Mouse (Mus musculus): Measurements from ENCODE around the gene Lgals1. TPM values are rescaled to one million over a fixed set of nuclear protein-coding genes. Genes with fewer than 3 reads are reported as not detected.
A peak's percentile ranks its signal among the peaks of the same experiment; 100 is the strongest.

Lgals1 gene
- polyA plus RNA-seq, 1 experiment from 2014 or later = 51.7 TPM

DNA sequence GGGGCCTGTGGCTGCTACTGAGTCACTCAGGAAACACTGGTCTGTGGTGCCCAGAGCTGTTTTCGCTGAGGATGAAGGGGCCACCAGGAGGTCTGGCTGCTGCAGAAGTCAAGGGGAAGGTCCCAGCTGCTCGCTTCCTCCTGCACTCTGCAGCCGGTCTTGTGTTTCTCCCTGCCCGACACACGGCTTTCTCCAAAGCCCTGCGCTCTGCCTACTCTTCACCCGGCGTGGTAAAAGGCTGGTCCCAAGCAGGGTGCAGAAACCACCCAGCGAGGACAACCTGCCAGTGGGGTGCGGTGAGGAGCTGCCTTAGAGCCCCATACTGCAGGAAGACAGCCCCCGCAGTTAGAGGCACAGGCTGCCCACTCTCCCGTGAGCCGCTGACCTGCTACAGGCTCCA is 31.8 kb upstream of the Lgals1 start:
- Histone ChIP-seq H3K4me3 (ENCODE audit: low read depth, low read length) (no peak overlapping the region), H3K9me3 (replicated peaks; ENCODE audit: control insufficient read depth, low read length, poor library complexity, severe bottlenecking) (no peaks in the 10 kb centered on the region), H3K4me1 (ENCODE audit: control insufficient read depth, insufficient read depth, low read length) (peaks cover 5% of the 10 kb centered on the region), H3K27ac (ENCODE audit: low read length) (no peak overlapping the region), H3K9ac (ENCODE audit: low read depth, low read length) (no peak overlapping the region), H3K4me2 (ENCODE audit: low read length) (no peak overlapping the region), H3K36me3 (ENCODE audit: control insufficient read depth, insufficient read depth, low read length) (peaks cover 16% of the 10 kb centered on the region), H3K27me3 (ENCODE audit: control insufficient read depth, insufficient read depth, low read depth, low read length) (peaks cover 8% of the 10 kb centered on the region)
- no peak for ATAC-seq
- 74% methylated on average over 13 of the region's 13 CpGs for WGBS

DNA sequence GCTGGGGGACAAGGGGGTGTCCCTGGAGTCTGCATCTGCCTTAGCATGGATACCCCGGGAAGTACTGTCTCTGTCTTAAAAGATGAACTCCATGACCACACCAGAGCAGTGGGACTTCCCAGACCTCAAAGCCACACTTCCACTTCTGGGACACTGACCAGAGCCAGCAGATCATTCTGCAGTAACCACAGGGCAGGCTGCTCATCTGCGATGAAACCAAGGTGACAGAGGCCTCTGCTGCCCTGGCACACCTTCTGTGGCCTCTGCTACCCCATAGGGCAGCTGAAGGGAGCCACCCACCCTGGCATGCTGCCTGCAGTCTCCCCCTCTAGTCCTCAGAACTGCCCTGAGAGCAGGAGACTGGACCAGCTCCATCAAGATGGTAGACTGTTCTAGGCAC is 30.8 kb upstream of the Lgals1 start:
- Histone ChIP-seq H3K36me3 (ENCODE audit: control insufficient read depth, insufficient read depth, low read length) (peaks cover 15% of the 10 kb centered on the region), H3K9ac (ENCODE audit: low read depth, low read length) (no peak overlapping the region), H3K4me3 (ENCODE audit: low read depth, low read length) (no peak overlapping the region), H3K4me1 (ENCODE audit: control insufficient read depth, insufficient read depth, low read length) (peaks cover 10% of the 10 kb centered on the region), H3K27me3 (ENCODE audit: control insufficient read depth, insufficient read depth, low read depth, low read length) (peaks cover 10% of the 10 kb centered on the region), H3K4me2 (ENCODE audit: low read length) (no peak overlapping the region), H3K27ac (ENCODE audit: low read length) (no peak overlapping the region), H3K9me3 (replicated peaks; ENCODE audit: control insufficient read depth, low read length, poor library complexity, severe bottlenecking) (no peaks in the 10 kb centered on the region)
- no peak for ATAC-seq
- 95% methylated on average over 2 of the region's 2 CpGs for WGBS

DNA sequence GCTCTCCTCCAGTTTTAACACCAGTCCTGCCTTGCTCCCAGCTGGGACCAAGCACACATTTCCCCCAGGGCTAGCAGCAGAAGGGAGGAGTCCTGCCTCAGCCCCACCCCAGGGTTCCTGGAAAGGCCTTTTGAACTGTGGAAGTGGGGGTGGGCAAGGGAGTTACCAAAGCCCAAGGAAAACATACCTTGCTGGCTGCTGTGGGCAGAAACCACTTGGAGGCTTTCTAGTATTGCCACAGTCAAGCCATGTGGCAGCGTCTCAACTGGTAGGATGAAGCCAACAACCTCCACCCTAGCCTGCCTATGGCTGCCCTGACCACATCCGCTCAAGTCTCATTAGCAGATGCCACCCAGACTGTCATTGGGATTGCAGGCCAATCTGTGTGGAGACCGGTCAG is 30.4 kb upstream of the Lgals1 start:
- Histone ChIP-seq H3K27ac (ENCODE audit: low read length) (no peak overlapping the region), H3K9me3 (replicated peaks; ENCODE audit: control insufficient read depth, low read length, poor library complexity, severe bottlenecking) (no peaks in the 10 kb centered on the region), H3K36me3 (ENCODE audit: control insufficient read depth, insufficient read depth, low read length) (peaks cover 15% of the 10 kb centered on the region), H3K9ac (ENCODE audit: low read depth, low read length) (no peak overlapping the region), H3K4me2 (ENCODE audit: low read length) (no peak overlapping the region), H3K4me1 (ENCODE audit: control insufficient read depth, insufficient read depth, low read length) (peaks cover 10% of the 10 kb centered on the region), H3K27me3 (ENCODE audit: control insufficient read depth, insufficient read depth, low read depth, low read length) (peaks cover 10% of the 10 kb centered on the region), H3K4me3 (ENCODE audit: low read depth, low read length) (no peak overlapping the region)
- 74% methylated on average over 3 of the region's 3 CpGs for WGBS
- ATAC-seq = no peak

DNA sequence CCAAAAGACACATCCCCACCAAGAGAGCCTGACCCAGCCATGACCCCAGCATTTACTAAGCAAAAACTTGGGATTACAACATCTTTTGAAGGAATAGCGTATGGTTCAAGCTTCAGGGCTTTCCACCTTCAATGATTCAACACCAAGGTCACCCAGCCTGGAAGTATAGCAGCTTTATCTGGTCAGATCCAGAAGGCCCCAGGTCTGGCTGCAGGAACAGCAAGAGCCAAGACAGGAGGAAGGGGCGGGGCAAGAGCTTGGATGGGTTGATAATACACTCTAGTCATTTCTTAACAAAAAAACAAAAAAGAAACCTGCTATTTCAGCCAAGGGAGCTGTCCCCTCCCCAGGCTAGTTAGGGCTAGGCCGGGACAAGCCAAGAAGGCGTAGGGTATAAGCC is 29.0 kb upstream of the Lgals1 start:
- 83% methylated on average over 4 of the region's 4 CpGs for WGBS
- H3K9ac ChIP-seq (ENCODE audit: low read depth, low read length) = no peak overlapping the region
- H3K4me3 ChIP-seq (ENCODE audit: low read depth, low read length) = no peak overlapping the region
- H3K9me3 ChIP-seq (replicated peaks; ENCODE audit: control insufficient read depth, low read length, poor library complexity, severe bottlenecking) = no peaks in the 10 kb centered on the region
- H3K4me1 ChIP-seq (ENCODE audit: control insufficient read depth, insufficient read depth, low read length) = peaks cover 13% of the 10 kb centered on the region
- H3K36me3 ChIP-seq (ENCODE audit: control insufficient read depth, insufficient read depth, low read length) = peaks cover 3% of the 10 kb centered on the region; the same call in 1 of the 2 replicates
- no peak overlapping the region for H3K27ac ChIP-seq (ENCODE audit: low read length)
- ATAC-seq = no peak
- no peak overlapping the region for H3K4me2 ChIP-seq (ENCODE audit: low read length)
- peaks cover 10% of the 10 kb centered on the region for H3K27me3 ChIP-seq (ENCODE audit: control insufficient read depth, insufficient read depth, low read depth, low read length)

DNA sequence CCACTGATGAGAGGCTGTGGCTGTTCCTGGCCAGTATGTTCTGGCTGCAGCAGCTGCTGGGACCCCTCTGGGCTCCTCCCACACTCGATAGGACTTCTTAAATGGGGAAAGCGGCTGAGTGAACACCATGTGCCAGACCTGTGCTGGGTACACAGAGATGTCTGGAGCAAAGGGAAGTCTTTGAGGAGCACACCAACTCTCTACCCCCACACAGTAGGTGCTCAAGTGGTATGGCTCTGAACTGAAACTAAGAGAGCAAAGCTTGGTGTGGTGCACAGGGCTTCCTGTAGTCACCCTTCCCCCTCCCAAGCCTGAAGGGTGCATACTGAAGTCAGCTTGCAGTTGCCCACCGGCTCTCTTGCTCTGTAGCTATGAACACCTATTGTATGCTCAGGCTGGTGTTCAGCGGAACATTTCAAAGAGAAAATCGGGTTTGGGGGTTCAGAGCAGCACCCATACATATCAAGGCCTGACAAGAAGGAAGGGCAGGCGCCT is 28.0 kb upstream of the Lgals1 start:
- Histone ChIP-seq H3K36me3 (ENCODE audit: control insufficient read depth, insufficient read depth, low read length) (0 out of 2 replicates have a peak, but pooled peaks cover 2% of the 10 kb centered on the region), H3K4me3 (ENCODE audit: low read depth, low read length) (no peak overlapping the region), H3K4me2 (ENCODE audit: low read length) (no peak overlapping the region), H3K4me1 (ENCODE audit: control insufficient read depth, insufficient read depth, low read length) (peaks cover 13% of the 10 kb centered on the region), H3K9ac (ENCODE audit: low read depth, low read length) (no peak overlapping the region), H3K9me3 (replicated peaks; ENCODE audit: control insufficient read depth, low read length, poor library complexity, severe bottlenecking) (no peaks in the 10 kb centered on the region), H3K27me3 (ENCODE audit: control insufficient read depth, insufficient read depth, low read depth, low read length) (peaks cover 10% of the 10 kb centered on the region), H3K27ac (ENCODE audit: low read length) (no peak overlapping the region)
- ATAC-seq = no peak
- 53% methylated on average over 6 of the region's 6 CpGs for WGBS

- 7% methylated on average over 15 of the region's 20 CpGs for WGBS
- Histone ChIP-seq H3K27me3 (ENCODE audit: control insufficient read depth, insufficient read depth, low read depth, low read length) (peaks cover 10% of the 10 kb centered on the region), H3K4me1 (ENCODE audit: control insufficient read depth, insufficient read depth, low read length) (peaks cover 13% of the 10 kb centered on the region), H3K4me2 (ENCODE audit: low read length) (peak within 1 kb of the TSS; percentile 96), H3K27ac (ENCODE audit: low read length) (no peak within 1 kb of the TSS; the same call in 1 of the 2 replicates), H3K4me3 (ENCODE audit: low read depth, low read length) (peak within 1 kb of the TSS; percentile 53), H3K36me3 (ENCODE audit: control insufficient read depth, insufficient read depth, low read length) (0 out of 2 replicates have a peak, but pooled peaks cover 2% of the 10 kb centered on the region), H3K9ac (ENCODE audit: low read depth, low read length) (peak within 1 kb of the TSS; percentile 68), H3K9me3 (replicated peaks; ENCODE audit: control insufficient read depth, low read length, poor library complexity, severe bottlenecking) (no peaks in the 10 kb centered on the region)
- no peak for ATAC-seq
Observed at GRCm38 (mm10) chr15:78899409-78899739, 27.2 kb upstream of the Lgals1 start, which contains the start of gene Gm49510. Gene Gm49510 (plus strand): TSS chr15:78899667.

DNA sequence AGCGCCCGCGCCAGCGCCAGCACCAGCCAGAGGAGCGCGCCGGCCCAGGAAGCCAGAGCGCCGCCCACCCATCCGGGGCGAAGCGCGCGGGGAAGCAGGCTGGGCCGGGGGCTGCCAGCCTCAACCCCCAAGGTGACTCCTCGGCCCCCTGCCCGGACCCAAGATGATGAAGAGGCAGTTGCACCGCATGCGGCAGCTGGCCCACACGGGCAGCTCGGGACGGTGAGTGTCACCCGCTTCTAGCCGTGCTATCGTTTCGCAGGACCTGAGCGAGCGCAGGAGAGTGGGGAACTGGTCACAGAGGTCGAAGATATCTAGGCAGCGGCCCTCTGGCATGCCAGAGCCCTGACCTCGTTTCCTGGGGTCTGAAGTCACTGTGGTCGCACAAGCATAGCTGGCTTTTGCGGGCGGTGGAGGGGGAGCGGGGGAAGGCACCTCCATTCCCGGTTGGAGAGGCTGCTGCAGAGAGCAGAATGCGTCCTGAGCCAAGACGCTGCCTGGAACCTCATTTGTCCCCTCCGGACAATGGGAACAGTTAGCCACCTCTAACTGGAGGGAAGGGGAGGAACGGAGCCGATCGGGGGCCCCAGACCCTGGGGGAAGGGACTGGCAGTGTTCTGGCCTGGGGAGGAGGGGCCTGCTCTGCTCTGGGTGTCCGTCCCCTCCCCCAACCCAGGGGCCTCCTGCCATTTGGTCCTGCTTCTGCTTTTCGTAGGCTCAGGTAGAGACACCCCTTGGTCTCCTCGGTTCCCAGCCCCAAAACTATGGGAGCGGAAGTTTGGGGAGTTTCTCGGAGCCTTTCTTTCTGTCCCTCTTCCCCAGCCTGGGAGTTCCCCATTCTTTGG is 26.6 kb upstream of the Lgals1 start, which contains the start of gene Sh3bp1:
Gene Sh3bp1 (plus strand): TSS at position 29 of the 845 bp plus-strand sequence.
- H3K9me3 ChIP-seq (replicated peaks; ENCODE audit: control insufficient read depth, low read length, poor library complexity, severe bottlenecking) = no peaks in the 10 kb centered on the region
- WGBS = 1% methylated on average over 46 of the region's 47 CpGs
- peak within 1 kb of the TSS; percentile 68 for H3K9ac ChIP-seq (ENCODE audit: low read depth, low read length)
- H3K27ac ChIP-seq (ENCODE audit: low read length) = no peak within 1 kb of the TSS; the same call in 1 of the 2 replicates
- peak within 1 kb of the TSS; percentile 53 for H3K4me3 ChIP-seq (ENCODE audit: low read depth, low read length)
- peaks cover 10% of the 10 kb centered on the region for H3K27me3 ChIP-seq (ENCODE audit: control insufficient read depth, insufficient read depth, low read depth, low read length)
- peaks cover 13% of the 10 kb centered on the region for H3K4me1 ChIP-seq (ENCODE audit: control insufficient read depth, insufficient read depth, low read length)
- H3K36me3 ChIP-seq (ENCODE audit: control insufficient read depth, insufficient read depth, low read length) = 0 out of 2 replicates have a peak, but pooled peaks cover under 1% of the 10 kb centered on the region
- peak within 1 kb of the TSS; percentile 96 for H3K4me2 ChIP-seq (ENCODE audit: low read length)
- no peak for ATAC-seq

GRCm38 (mm10) chr15:78900585-78901421 is 25.7 kb upstream of the Lgals1 start:
- Histone ChIP-seq H3K4me1 (ENCODE audit: control insufficient read depth, insufficient read depth, low read length) (peaks cover 13% of the 10 kb centered on the region), H3K9me3 (replicated peaks; ENCODE audit: control insufficient read depth, low read length, poor library complexity, severe bottlenecking) (no peaks in the 10 kb centered on the region), H3K9ac (ENCODE audit: low read depth, low read length) (no peak overlapping the region), H3K27ac (ENCODE audit: low read length) (no peak overlapping the region), H3K4me2 (ENCODE audit: low read length) (peak overlapping the region; percentile 96), H3K27me3 (ENCODE audit: control insufficient read depth, insufficient read depth, low read depth, low read length) (peaks cover 10% of the 10 kb centered on the region), H3K36me3 (ENCODE audit: control insufficient read depth, insufficient read depth, low read length) (no peaks in the 10 kb centered on the region), H3K4me3 (ENCODE audit: low read depth, low read length) (peak overlapping the region; percentile 53; the same call in 1 of the 2 replicates)
- 26% methylated on average over 18 of the region's 18 CpGs for WGBS
- no peak for ATAC-seq
